Mouse (Mus musculus) myocyte (in vitro differentiated cells): ENCODE measurements around the gene Gamt. TPM values are rescaled to one million over a fixed set of nuclear protein-coding genes. Genes with fewer than 3 reads are reported as not detected.

ENCODE experiments used
- H3K27me3 ChIP-seq: one replicate; pipeline ENCODE4 v1.6.1; 2011; ENCODE audit not compliant: control insufficient read depth, insufficient read depth, insufficient read length
- H3K36me3 ChIP-seq: one replicate; pipeline ENCODE4 v1.6.1; 2011; ENCODE audit not compliant: control insufficient read depth, insufficient read depth
- H3K4me2 ChIP-seq: one replicate; pipeline ENCODE4 v1.6.1; 2011; ENCODE audit warnings: low read depth, control low read depth
- H3K4me3 ChIP-seq: one replicate; pipeline ENCODE4 v1.5.1; 2011; ENCODE audit warnings: mild to moderate bottlenecking, control low read depth, moderate library complexity
- H3K79me2 ChIP-seq: one replicate; pipeline ENCODE4 v1.6.1; 2011; ENCODE audit not compliant: control insufficient read depth, insufficient read depth
- H3ac ChIP-seq: one replicate; pipeline ENCODE4 v1.6.1; 2011; ENCODE audit not compliant: control insufficient read depth, insufficient read length
- CEBPB ChIP-seq: IDR thresholded peaks from 2 replicates; pipeline ENCODE4 v1.6.1; 2011; ENCODE audit warnings: mild to moderate bottlenecking, moderate library complexity; ENCODE audit not compliant: poor library complexity, insufficient read depth, severe bottlenecking
- E2F4 ChIP-seq: IDR thresholded peaks from one replicate; pipeline ENCODE4 v1.6.1; 2011; ENCODE audit warnings: mild to moderate bottlenecking, control low read depth, moderate library complexity; ENCODE audit not compliant: insufficient read depth
- MAX ChIP-seq: IDR thresholded peaks from one replicate; pipeline ENCODE4 v1.6.1; 2011; ENCODE audit warnings: low read depth, mild to moderate bottlenecking, control low read depth
- MYOD1 ChIP-seq, 3 experiments: IDR thresholded peaks; one replicate each; pipeline ENCODE4 v1.6.1; 2011; ENCODE audit warnings: control low read depth in 2 of 3, low read depth in 2 of 3, mild to moderate bottlenecking in 2 of 3, moderate library complexity in 1 of 3; ENCODE audit not compliant: insufficient read length in 2 of 3, control insufficient read depth in 1 of 3
- MYOG ChIP-seq, 3 experiments: IDR thresholded peaks; one replicate each; pipeline ENCODE4 v1.6.1; 2011; ENCODE audit warnings: control low read depth in 2 of 3, low read depth in 2 of 3, mild to moderate bottlenecking in 2 of 3; ENCODE audit not compliant: insufficient read length in 2 of 3, control insufficient read depth in 1 of 3, insufficient read depth in 1 of 3
- POLR2A ChIP-seq: IDR thresholded peaks from one replicate; pipeline ENCODE4 v1.6.1; 2011; ENCODE audit warnings: low read depth, mild to moderate bottlenecking, control low read depth, moderate library complexity; ENCODE audit not compliant: insufficient read length
- POLR2AphosphoS2 ChIP-seq: IDR thresholded peaks from one replicate; pipeline ENCODE4 v1.6.1; 2011; ENCODE audit warnings: low read depth, control low read depth; ENCODE audit not compliant: insufficient read length
- REST ChIP-seq: IDR thresholded peaks from one replicate; pipeline ENCODE4 v1.6.1; 2011; ENCODE audit warnings: mild to moderate bottlenecking, control low read depth, moderate library complexity; ENCODE audit not compliant: insufficient read depth, insufficient read length
- SRF ChIP-seq: IDR thresholded peaks from one replicate; pipeline ENCODE4 v1.6.1; 2011; ENCODE audit warnings: low read depth; ENCODE audit not compliant: control insufficient read depth, insufficient read length
- TCF12 ChIP-seq: IDR thresholded peaks from one replicate; pipeline ENCODE4 v1.6.1; 2011; ENCODE audit warnings: mild to moderate bottlenecking, control low read depth; ENCODE audit not compliant: poor library complexity, insufficient read depth, severe bottlenecking
- TCF3 ChIP-seq: IDR thresholded peaks from one replicate; pipeline ENCODE4 v1.6.1; 2011; ENCODE audit warnings: low read depth, control low read depth; ENCODE audit not compliant: insufficient read length
- USF1 ChIP-seq: IDR thresholded peaks from one replicate; pipeline ENCODE4 v1.6.1; 2011; ENCODE audit warnings: low read depth, mild to moderate bottlenecking, control low read depth, moderate library complexity
- polyA plus RNA-seq: library from polyadenylated mRNA; unstranded; fragments of >200 nt; fragmentation: generic; extraction: Trizol; gene quantifications from one replicate; pipeline ENCODE4 v1.2.1, GENCODE M21; 2012; ENCODE audit warnings: missing spikeins

The Gamt gene
- polyA plus RNA-seq, 1 experiment: 162 TPM

GRCm38 (mm10) chr10:80294788-80295303 lies 34.0 kb upstream of the Gamt start:
- no peak overlapping the region for H3K4me3 ChIP-seq
- peaks cover 16% of the 10 kb centered on the region for H3K36me3 ChIP-seq
- no peak overlapping the region for H3ac ChIP-seq
- H3K79me2 ChIP-seq: peaks cover 15% of the 10 kb centered on the region
- TF ChIP-seq MYOG (IDR thresholded peaks at IDR 0.05; ENCODE audit: control insufficient read depth in 1 of 3, insufficient read depth in 1 of 3, insufficient read length in 2 of 3, low read depth in 2 of 3) (no peak), POLR2AphosphoS2 (peak; percentile 89), CEBPB (no peak), USF1 (no peak)
- H3K27me3 ChIP-seq: peaks cover 13% of the 10 kb centered on the region
- H3K4me2 ChIP-seq: no peak overlapping the region

GRCm38 (mm10) chr10:80294311-80294710 lies 33.5 kb upstream of the Gamt start:
- Histone ChIP-seq H3ac (no peak overlapping the region), H3K4me3 (peak overlapping the region; percentile 94), H3K36me3 (peaks cover 16% of the 10 kb centered on the region), H3K27me3 (peaks cover 7% of the 10 kb centered on the region), H3K79me2 (peaks cover 15% of the 10 kb centered on the region), H3K4me2 (peak overlapping the region; percentile 80)
- TF ChIP-seq POLR2A (peak; percentile 44), SRF (no peak)

- H3K4me3 ChIP-seq: peak overlapping the region; percentile 94
- H3K36me3 ChIP-seq: peaks cover 22% of the 10 kb centered on the region
- H3K79me2 ChIP-seq: peaks cover 15% of the 10 kb centered on the region
- TF ChIP-seq MAX (no peak), CEBPB (no peak), USF1 (no peak), E2F4 (no peak), MYOG (IDR thresholded peaks at IDR 0.05; ENCODE audit: control insufficient read depth in 1 of 3, insufficient read depth in 1 of 3, insufficient read length in 2 of 3, low read depth in 2 of 3) (no peak), SRF (no peak), MYOD1 (IDR thresholded peaks at IDR 0.05; ENCODE audit: control insufficient read depth in 1 of 3, insufficient read length in 2 of 3, low read depth in 2 of 3) (no peak), TCF12 (no peak)
- peak overlapping the region; percentile 80 for H3K4me2 ChIP-seq
- no peaks in the 10 kb centered on the region for H3K27me3 ChIP-seq
- peak overlapping the region; percentile 67 for H3ac ChIP-seq
Observed at GRCm38 (mm10) chr10:80293325-80293724, 32.5 kb upstream of the Gamt start.

GRCm38 (mm10) chr10:80292251-80293146 lies 31.7 kb upstream of the Gamt start, which contains the start of gene Rps15:
Rps15 (plus strand) TSS chr10:80292453.
- Histone ChIP-seq H3K27me3 (no peaks in the 10 kb centered on the region), H3ac (peak within 1 kb of the TSS; percentile 67), H3K79me2 (peaks cover 15% of the 10 kb centered on the region), H3K36me3 (peaks cover 23% of the 10 kb centered on the region), H3K4me2 (peak within 1 kb of the TSS; percentile 84), H3K4me3 (peak within 1 kb of the TSS; percentile 94)
- TF ChIP-seq POLR2AphosphoS2: peak; percentile 98
- TF ChIP-seq SRF: peak; percentile 51
- TF ChIP-seq USF1: no peak
- TF ChIP-seq CEBPB: no peak
- TF ChIP-seq POLR2A: peak; percentile 97
- peak in 1 of 3 experiments; percentile 28 for TF ChIP-seq MYOG (IDR thresholded peaks at IDR 0.05; ENCODE audit: control insufficient read depth in 1 of 3, insufficient read depth in 1 of 3, insufficient read length in 2 of 3, low read depth in 2 of 3)

GRCm38 (mm10) chr10:80288657-80289056 lies 27.8 kb upstream of the Gamt start:
- Histone ChIP-seq H3K79me2 (peaks cover 13% of the 10 kb centered on the region), H3K4me3 (no peak overlapping the region), H3K36me3 (peaks cover 14% of the 10 kb centered on the region)

GRCm38 (mm10) chr10:80288097-80288496 lies 27.3 kb upstream of the Gamt start:
- H3K4me2 ChIP-seq: no peak overlapping the region
- peaks cover 14% of the 10 kb centered on the region for H3K36me3 ChIP-seq

More at GRCm38 (mm10) chr10:80288657-80289056, 27.8 kb upstream of the Gamt start:
- Histone ChIP-seq H3ac (no peak overlapping the region), H3K27me3 (no peaks in the 10 kb centered on the region), H3K4me2 (no peak overlapping the region)
- TF ChIP-seq TCF12 (no peak), SRF (no peak), POLR2AphosphoS2 (peak; percentile 44)

More at GRCm38 (mm10) chr10:80288097-80288496, 27.3 kb upstream of the Gamt start:
- H3K4me3 ChIP-seq: no peak overlapping the region
- H3K27me3 ChIP-seq: no peaks in the 10 kb centered on the region
- H3ac ChIP-seq: no peak overlapping the region
- TF ChIP-seq USF1: no peak
- no peak for TF ChIP-seq MYOG (IDR thresholded peaks at IDR 0.05; ENCODE audit: control insufficient read depth in 1 of 3, insufficient read depth in 1 of 3, insufficient read length in 2 of 3, low read depth in 2 of 3)
- no peak for TF ChIP-seq REST
- TF ChIP-seq SRF: no peak
- no peak for TF ChIP-seq POLR2AphosphoS2
- TF ChIP-seq POLR2A: no peak
- no peak for TF ChIP-seq MYOD1 (IDR thresholded peaks at IDR 0.05; ENCODE audit: control insufficient read depth in 1 of 3, insufficient read length in 2 of 3, low read depth in 2 of 3)
- TF ChIP-seq CEBPB: no peak
- no peak for TF ChIP-seq TCF3
- TF ChIP-seq MAX: no peak
- TF ChIP-seq E2F4: no peak
- TF ChIP-seq TCF12: no peak
- H3K79me2 ChIP-seq: peaks cover 8% of the 10 kb centered on the region
